Mouse (Mus musculus) ovary, adult 2 months (tissue): Measurements from ENCODE around the gene Etv5. TPM values are rescaled to one million over a fixed set of nuclear protein-coding genes. Genes with fewer than 3 reads are reported as not detected.

Experiments
- polyA plus RNA-seq: library from polyadenylated mRNA; depleted of rRNA; stranded (reverse); fragments of >200 nt; gene quantifications from 2 replicates; pipeline ENCODE4 v1.2.3, GENCODE M21; 2012; rRNA removed

Etv5 gene
- polyA plus RNA-seq = 7.9 and 8.5 TPM in 2 replicates

DNA sequence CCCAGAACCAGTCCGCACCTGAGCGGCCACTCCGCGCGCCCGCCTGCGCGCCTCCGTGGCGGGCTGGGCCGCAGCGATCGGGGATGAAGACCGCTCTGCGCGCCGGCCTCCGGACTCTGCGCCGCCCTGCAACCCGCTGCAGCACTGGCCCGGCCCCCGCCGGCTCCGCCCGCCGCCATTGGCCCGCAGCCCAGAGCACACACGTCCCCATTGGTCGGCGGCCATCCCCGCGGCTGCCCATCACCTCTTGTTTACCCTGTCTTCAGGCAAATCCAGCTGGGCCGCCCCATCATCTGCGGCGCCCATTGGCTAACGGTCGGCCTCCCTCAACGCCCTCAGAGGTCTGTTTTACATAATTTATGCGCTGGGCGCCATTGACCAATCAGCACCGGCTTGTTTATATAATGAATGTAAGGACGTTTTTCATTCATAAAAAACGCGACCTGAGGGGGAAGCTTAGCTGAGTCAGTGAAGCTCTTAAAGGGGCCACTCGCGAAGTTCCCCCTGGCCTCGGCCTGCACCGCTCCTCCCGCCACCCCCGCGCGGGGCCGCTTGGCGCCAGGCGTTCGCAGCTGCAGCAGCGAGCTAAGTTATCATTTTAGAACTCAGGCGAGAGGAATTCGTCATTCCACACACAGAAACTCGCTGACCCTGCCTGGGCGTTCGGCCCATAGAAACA, at the start of gene Etv5:
Gene Etv5 (minus strand): TSS at position 221 of the 679 bp plus-strand sequence.

Other genes starting within 250 kb of the Etv5 start
- 19.0 and 23.6 TPM in 2 replicates for gene Tra2b, start 173.7 kb downstream of the Etv5 start, polyA plus RNA-seq
- gene Dgkg, start 217.5 kb upstream of the Etv5 start, polyA plus RNA-seq = 0.14 and 0.30 TPM in 2 replicates